Mouse (Mus musculus) small intestine, adult 2 months (tissue): ENCODE results near the gene Wipf1.

Experiments used
- CTCF ChIP-seq: fragments of 200-500 bp; IDR thresholded peaks from 2 replicates; pipeline ENCODE4 v1.5.1; 2012; ENCODE audit warnings: low read depth, mild to moderate bottlenecking, control low read depth, inconsistent platforms, low read length, moderate library complexity, mixed read lengths; ENCODE audit not compliant: insufficient replicate concordance, insufficient read length; ENCODE audit errors: extremely low read depth
- POLR2A ChIP-seq: fragments of 200-500 bp; IDR thresholded peaks from 2 replicates; pipeline ENCODE4 v1.6.1; 2012; ENCODE audit warnings: low read depth, mild to moderate bottlenecking, control low read depth, inconsistent platforms, low read length, moderate library complexity

DNA sequence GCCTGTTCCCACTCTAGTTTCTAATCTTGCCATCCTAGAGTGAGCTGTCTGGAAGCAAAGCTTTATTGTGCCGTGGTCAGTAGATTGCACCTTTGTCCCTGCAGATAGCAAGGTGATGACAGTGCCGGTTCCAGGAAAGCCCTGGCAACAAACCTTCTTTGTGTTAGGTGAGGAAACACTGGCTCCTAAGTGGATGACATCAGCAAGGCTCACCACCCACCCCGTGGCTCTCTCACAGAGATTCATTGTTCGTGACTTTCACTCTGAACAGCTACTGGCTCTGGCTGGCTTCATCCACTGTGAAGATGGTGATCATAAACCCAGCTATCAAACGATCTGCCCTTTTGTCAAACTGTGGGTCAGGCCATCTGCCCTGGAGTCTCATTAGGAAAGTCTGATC is 113.6 kb downstream of the Wipf1 start:
- TF ChIP-seq POLR2A (no peak), CTCF (no peak)
